Mouse (Mus musculus) liver, adult 2 months (tissue): ENCODE results near the gene Gm20604. TPM values are rescaled to one million over a fixed set of nuclear protein-coding genes. Genes with fewer than 3 reads are reported as not detected.

ENCODE experiments used
- DNase-seq: peaks from one replicate; pipeline ENCODE4 v3.0.0-alpha.2; 2011; ENCODE audit warnings: low read depth, low spot score; ENCODE audit errors: extremely low read depth
- H3K27ac ChIP-seq: fragments of 200-500 bp; replicated peaks from 2 replicates; pipeline ENCODE4 v1.5.1; 2012; ENCODE audit warnings: low read depth, mild to moderate bottlenecking, control low read depth, inconsistent platforms, low read length; ENCODE audit not compliant: insufficient read depth
- H3K27me3 ChIP-seq: fragments of 200-500 bp; 2 replicates; pipeline ENCODE4 v1.6.1; 2012; ENCODE audit warnings: mild to moderate bottlenecking, moderate library complexity, low read length, inconsistent platforms; ENCODE audit not compliant: control insufficient read depth, insufficient read depth
- H3K36me3 ChIP-seq: fragments of 200-500 bp; 2 replicates; pipeline ENCODE4 v1.6.1; 2012; ENCODE audit warnings: low read length, inconsistent platforms; ENCODE audit not compliant: control insufficient read depth, insufficient read depth
- H3K4me1 ChIP-seq: fragments of 200-500 bp; 2 replicates; pipeline ENCODE4 v1.6.1; 2011; ENCODE audit warnings: low read length; ENCODE audit not compliant: control insufficient read depth, insufficient read depth
- H3K4me3 ChIP-seq: fragments of 200-500 bp; 2 replicates; pipeline ENCODE4 v1.5.1; 2011; ENCODE audit warnings: low read depth, mild to moderate bottlenecking, control low read depth, low read length, moderate library complexity; ENCODE audit not compliant: insufficient read depth
- H3K79me2 ChIP-seq: fragments of 200-500 bp; 2 replicates; pipeline ENCODE4 v1.6.1; 2012; ENCODE audit warnings: inconsistent platforms, mild to moderate bottlenecking, low read length, moderate library complexity; ENCODE audit not compliant: control insufficient read depth, insufficient read depth
- H3K9ac ChIP-seq: fragments of 200-500 bp; 2 replicates; pipeline ENCODE4 v1.6.1; 2012; ENCODE audit warnings: low read depth, mild to moderate bottlenecking, control low read depth, inconsistent platforms, low read length
- CTCF ChIP-seq: fragments of 200-500 bp; IDR thresholded peaks from 2 replicates; pipeline ENCODE4 v1.5.1; 2011; ENCODE audit warnings: low read depth, low read length, control low read depth
- POLR2A ChIP-seq: fragments of 200-500 bp; IDR thresholded peaks from 2 replicates; pipeline ENCODE4 v1.6.1; 2011; ENCODE audit warnings: low read length, control low read depth; ENCODE audit not compliant: insufficient read depth; ENCODE audit errors: extremely low read depth
- WGBS: fragments of 180-500 bp; shearing (Covaris S2); methylation state at CpG from one replicate; pipeline ENCODE4 v1.1.7; 2018; 5-methylcytosine and 5-hydroxymethylcytosine counted together
- polyA plus RNA-seq: library from polyadenylated mRNA; depleted of rRNA; stranded (reverse); fragments of >200 nt; gene quantifications from 2 replicates; pipeline ENCODE4 v1.2.3, GENCODE M21; 2012
- total RNA-seq: library from RNA; depleted of rRNA; stranded (reverse); fragments of >200 nt; gene quantifications from 2 replicates; pipeline ENCODE4 v1.2.3, GENCODE M21; 2014

Gm20604 gene
- total and polyA plus RNA-seq, 2 experiments, result 0.94 to 1.8 TPM

GRCm38 (mm10) chr12:102779452-102779851 is 21.0 kb upstream of the Gm20604 start:
- H3K27ac ChIP-seq, result no peak overlapping the region
- no peak overlapping the region for H3K4me3 ChIP-seq
- no peaks in the 10 kb centered on the region for H3K79me2 ChIP-seq
- H3K36me3 ChIP-seq, result peaks cover 15% of the 10 kb centered on the region
- no peaks in the 10 kb centered on the region for H3K4me1 ChIP-seq
- WGBS, result 59% methylated on average over 3 of the region's 3 CpGs
- no peak overlapping the region for H3K9ac ChIP-seq
- peak; percentile 4; the same call in 1 of the 2 replicates for TF ChIP-seq CTCF
- no peak for TF ChIP-seq POLR2A
- no peaks in the 10 kb centered on the region for H3K27me3 ChIP-seq
- no peak for DNase-seq

DNA sequence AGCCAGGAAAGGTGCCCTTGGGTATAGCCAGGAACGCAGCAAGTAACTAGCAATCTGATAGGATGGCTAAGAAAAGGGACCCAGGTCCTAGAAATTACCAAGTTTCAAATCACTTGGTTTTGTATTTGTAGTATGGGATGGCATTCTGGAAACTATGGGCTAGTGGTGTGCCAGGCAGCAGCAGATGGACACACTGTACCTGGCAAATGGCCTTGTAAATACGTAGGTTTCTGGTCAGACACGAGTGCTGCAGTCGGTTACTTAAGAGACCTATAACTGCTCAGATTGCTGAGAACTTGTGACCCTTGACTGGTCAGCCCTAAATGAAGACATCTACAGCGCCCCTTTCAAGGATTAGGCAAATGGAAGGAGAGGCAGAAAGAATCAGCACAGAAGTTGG is 19.7 kb upstream of the Gm20604 start:
- WGBS, result 88% methylated on average over 5 of the region's 5 CpGs
- no peak overlapping the region for H3K27ac ChIP-seq
- no peaks in the 10 kb centered on the region for H3K27me3 ChIP-seq
- TF ChIP-seq POLR2A (no peak), CTCF (no peak)
- H3K4me1 ChIP-seq, result no peaks in the 10 kb centered on the region
- H3K4me3 ChIP-seq, result no peak overlapping the region
- no peak for DNase-seq
- H3K79me2 ChIP-seq, result no peaks in the 10 kb centered on the region
- H3K36me3 ChIP-seq, result peaks cover 15% of the 10 kb centered on the region
- H3K9ac ChIP-seq, result no peak overlapping the region

- H3K27ac ChIP-seq, result no peak overlapping the region
- no peaks in the 10 kb centered on the region for H3K79me2 ChIP-seq
- DNase-seq, result no peak
- H3K9ac ChIP-seq, result no peak overlapping the region
- H3K4me1 ChIP-seq, result no peaks in the 10 kb centered on the region
- 91% methylated on average over 14 of the region's 14 CpGs for whole genome bisulfite sequencing
- no peak overlapping the region for H3K4me3 ChIP-seq
- peaks cover 22% of the 10 kb centered on the region for H3K36me3 ChIP-seq
- no peaks in the 10 kb centered on the region for H3K27me3 ChIP-seq
- TF ChIP-seq POLR2A, result no peak
- TF ChIP-seq CTCF, result no peak
Observed at GRCm38 (mm10) chr12:102776035-102776434, 17.6 kb upstream of the Gm20604 start.

DNA sequence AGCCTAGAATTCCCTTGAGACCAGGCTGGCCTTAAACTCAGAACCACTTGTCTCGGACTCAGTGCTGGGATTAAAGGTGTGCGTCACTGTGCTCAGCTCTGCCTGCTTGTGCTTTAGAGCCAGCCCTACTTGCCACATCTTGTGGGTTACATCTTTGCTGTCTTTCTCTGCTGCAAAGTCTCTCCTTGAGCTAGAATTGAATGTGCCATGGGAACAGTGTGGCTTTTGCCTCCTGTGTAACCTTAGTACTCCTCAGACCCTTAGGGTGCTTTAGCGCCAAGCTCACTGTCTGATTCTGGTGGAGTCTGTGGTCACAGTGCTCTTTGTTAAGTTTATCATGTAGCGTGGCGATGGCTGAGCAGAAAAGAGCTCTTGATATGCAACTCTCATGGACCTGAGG is 14.2 kb upstream of the Gm20604 start:
- Histone ChIP-seq H3K36me3 (peaks cover 47% of the 10 kb centered on the region), H3K9ac (no peak overlapping the region), H3K27me3 (no peaks in the 10 kb centered on the region), H3K4me1 (no peaks in the 10 kb centered on the region), H3K27ac (no peak overlapping the region), H3K79me2 (no peaks in the 10 kb centered on the region), H3K4me3 (no peak overlapping the region)
- DNase-seq, result no peak
- WGBS, result over 99% methylated on average over 5 of the region's 5 CpGs
- TF ChIP-seq CTCF (no peak), POLR2A (no peak)

GRCm38 (mm10) chr12:102771601-102772000 is 13.1 kb upstream of the Gm20604 start:
- peaks cover 52% of the 10 kb centered on the region for H3K36me3 ChIP-seq
- TF ChIP-seq POLR2A (no peak), CTCF (no peak)

DNA sequence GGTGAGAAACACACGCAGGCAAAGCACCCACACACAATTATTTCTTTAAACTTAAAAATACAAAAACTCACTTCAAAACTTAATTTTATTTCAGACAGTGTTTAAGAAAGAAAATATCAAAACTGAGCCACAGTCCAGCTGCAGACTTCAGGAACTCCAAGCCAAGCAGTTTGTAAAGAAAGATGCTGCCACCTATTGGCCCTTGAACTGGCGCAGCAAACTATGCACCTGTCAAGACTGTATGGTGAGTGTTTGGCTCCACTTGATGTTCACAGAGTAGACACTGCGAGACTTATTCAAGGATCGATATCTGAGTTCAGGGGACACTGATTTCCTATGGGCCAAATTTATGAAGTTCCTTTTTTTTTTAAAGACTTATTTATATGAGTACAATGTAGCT is 10.5 kb upstream of the Gm20604 start:
- TF ChIP-seq CTCF (0 out of 2 replicates have a peak, but pooled peaks have one; percentile 6), POLR2A (no peak)
- Histone ChIP-seq H3K27me3 (no peaks in the 10 kb centered on the region), H3K4me3 (no peak overlapping the region), H3K27ac (no peak overlapping the region), H3K79me2 (no peaks in the 10 kb centered on the region), H3K36me3 (peaks cover 52% of the 10 kb centered on the region), H3K9ac (no peak overlapping the region), H3K4me1 (no peaks in the 10 kb centered on the region)
- DNase-seq, result no peak
- WGBS, result 94% methylated on average over 4 of the region's 4 CpGs

More at GRCm38 (mm10) chr12:102771601-102772000, 13.1 kb upstream of the Gm20604 start:
- no peaks in the 10 kb centered on the region for H3K79me2 ChIP-seq
- WGBS, result 91% methylated on average over 8 of the region's 8 CpGs
- no peak overlapping the region for H3K9ac ChIP-seq
- DNase-seq, result no peak
- no peaks in the 10 kb centered on the region for H3K4me1 ChIP-seq
- no peak overlapping the region for H3K4me3 ChIP-seq
- H3K27me3 ChIP-seq, result no peaks in the 10 kb centered on the region
- no peak overlapping the region for H3K27ac ChIP-seq
